Mouse (Mus musculus) urinary bladder, postnatal 36 days (tissue): ENCODE data around the gene Dohh.

Source experiments
- DNase-seq, 2 experiments: peaks; one replicate each; pipeline ENCODE4 v3.0.0; 2022; ENCODE audit warnings: low spot score in 2 of 2, mixed read lengths in 1 of 2

The Dohh gene

DNA sequence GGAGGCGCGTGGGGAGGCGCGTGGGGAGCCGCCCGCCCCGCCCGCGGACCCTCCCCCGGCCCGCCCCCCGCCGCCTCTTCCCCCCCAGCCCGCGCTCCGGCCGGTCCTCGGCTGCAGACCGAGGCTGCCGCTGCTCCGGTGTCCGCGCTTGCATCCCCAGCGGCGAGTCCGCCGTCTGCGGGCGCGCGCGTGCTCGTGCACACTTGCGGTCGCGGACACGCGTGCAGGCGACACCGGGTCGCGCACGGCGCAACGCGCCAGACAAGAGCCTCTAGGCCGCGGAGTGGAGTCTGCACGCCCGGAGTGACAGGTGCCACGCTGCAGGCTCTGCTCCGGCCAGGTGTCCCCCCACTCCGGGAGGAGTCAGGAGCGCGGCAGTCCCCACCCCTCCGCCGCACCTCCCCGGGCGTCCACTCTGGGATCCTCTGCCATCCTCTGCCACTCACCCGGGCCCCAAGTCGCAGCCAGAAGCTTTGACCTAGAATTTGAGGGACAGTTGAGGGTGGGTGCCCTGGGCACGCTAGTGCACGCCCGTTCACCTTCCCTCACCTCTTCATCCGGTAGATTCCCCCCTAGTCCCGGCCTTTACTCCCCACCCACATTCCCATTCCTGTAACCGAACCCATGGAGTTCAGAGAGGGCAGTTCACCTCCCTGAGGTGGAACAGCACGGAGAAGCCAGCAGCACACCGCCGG, 46.8 kb downstream of the Dohh start:
- no peak for DNase-seq

DNA sequence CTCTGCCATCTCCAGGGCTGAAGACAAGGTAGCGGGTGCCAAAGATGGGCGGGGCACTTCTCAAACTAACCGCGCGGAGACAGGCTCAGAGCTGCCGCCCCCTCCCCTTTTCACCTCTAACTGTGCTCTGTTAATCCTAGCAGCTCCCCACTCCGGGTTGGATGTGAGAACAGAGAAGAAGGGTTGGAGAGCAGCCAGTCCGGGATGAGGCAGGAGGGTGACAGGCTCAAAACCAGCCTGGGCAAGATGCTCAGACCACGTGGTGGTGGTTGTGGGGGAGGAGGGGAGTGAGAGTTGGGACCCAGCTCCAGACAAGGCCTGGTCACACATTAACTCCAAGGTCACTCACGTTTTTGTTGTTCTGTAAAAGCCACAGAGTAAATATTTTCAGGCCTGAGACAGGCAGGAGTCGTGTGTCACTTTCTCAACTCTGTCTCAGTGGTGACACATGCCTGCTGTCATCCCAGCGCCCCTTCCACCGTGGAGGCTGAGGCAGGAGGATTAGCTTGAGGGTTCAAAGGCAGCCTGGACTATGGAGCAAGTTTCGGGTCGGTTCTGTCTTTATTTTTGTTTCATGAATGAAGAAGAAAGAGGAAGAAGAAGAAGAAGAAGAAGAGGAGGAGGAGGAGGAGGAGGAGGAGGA, 47.4 kb downstream of the Dohh start:
- DNase-seq: no peak

DNA sequence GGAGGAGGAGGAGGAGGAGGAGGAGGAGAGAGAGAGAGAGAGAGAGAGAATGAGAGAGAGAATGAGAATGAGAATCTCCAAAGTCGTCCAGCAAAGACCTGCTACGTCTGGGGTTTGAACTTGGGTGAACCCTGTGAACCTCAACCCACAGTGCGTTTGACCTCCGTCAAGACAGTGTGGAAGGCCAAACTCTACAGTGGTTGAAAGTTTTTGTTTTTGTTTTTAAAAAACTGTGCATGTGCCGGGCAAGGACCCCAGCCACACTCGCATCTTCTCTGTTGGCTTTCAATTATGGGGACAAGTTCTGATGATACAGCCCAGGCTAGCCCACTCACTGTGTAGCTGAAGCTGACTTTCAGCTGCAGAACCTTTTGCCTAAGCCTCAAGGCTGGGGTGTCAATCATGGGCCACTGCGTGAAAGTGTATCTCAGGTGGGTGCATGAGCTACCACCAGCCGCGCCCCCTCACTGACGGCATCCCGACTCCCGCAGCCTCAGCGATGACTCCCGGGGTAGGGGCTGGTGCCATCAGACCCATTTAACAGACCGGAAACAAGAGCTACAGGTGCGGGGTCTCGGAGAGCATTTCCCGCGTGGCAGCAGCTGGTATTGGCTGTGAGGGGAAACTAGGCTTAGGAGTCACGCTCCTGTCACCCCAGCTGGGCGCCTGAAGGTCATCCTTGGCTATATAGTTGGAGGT, 48.1 kb downstream of the Dohh start:
- DNase-seq: no peak

DNA sequence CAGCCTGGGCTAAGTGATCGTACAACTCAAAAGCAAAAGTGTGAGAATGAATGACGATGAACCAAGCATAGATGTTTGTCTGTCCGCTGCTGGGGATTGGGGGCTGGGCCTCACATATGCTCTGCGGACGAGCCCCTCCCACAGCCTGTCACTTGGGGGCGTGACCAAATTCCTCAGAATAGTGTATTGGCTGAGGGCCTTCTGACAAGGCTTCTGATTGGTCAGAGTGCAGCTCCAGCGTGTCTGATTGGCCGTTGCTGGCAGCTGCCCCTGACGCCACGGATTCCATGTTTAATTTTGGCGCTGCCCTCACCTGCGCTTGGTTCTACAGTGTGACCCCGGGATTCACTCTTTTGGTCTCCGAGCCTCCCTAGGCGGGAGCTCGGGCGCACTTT, 48.6 kb downstream of the Dohh start:
- peak; percentile 84 to 92 for DNase-seq

- no peak for DNase-seq
Observed at GRCm38 (mm10) chr10:81433541-81434289, 49.5 kb downstream of the Dohh start.

GRCm38 (mm10) chr10:81434361-81435263, 50.4 kb downstream of the Dohh start:
- no peak for DNase-seq

DNA sequence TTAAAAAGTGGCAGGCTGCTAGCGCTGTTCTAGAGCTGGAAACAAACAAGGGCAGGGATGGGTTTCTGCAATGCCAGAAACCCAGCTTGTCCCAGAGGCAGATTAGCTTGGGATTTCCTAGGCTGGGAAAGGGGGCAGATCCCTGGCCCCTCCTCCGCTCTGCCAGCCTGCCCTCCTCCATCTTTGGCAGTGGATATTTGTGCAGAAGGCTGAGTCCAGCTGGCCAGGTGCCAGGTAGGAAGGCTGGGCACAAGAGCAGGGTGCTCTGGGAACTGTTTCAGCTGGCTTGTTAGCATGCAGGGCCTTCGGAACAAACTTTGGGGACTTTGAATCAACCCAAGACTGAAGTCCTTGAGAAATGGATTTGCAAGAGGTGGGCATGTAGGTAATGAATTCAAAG, 51.2 kb downstream of the Dohh start:
- peak in 1 of 2 experiments; percentile 76 for DNase-seq
